Mouse (Mus musculus): Measurements from ENCODE around the gene Kiss1r.

GRCm38 (mm10) chr10:79920958-79921535, 4.3 kb downstream of the Kiss1r start, which contains the start of gene R3hdm4:
- TF ChIP-seq POLR2A (IDR thresholded peaks at IDR 0.05; ENCODE audit: borderline replicate concordance, low read depth, low read length) (no peak), CTCF (IDR thresholded peaks at IDR 0.05; ENCODE audit: low read depth, low read length) (no peak)

All from bone marrow macrophage, adult 2 months (primary cell).